Mouse (Mus musculus) brain, embryonic 14.5 days (tissue): Measurements from ENCODE around the gene Pelo.

Source experiments
- CTCF ChIP-seq: fragments of 200-500 bp; IDR thresholded peaks from 2 replicates; pipeline ENCODE4 v1.5.1; 2012; ENCODE audit warnings: inconsistent platforms, mild to moderate bottlenecking, moderate library complexity, borderline replicate concordance; ENCODE audit not compliant: insufficient read depth, insufficient read length; ENCODE audit errors: extremely low read depth
- POLR2A ChIP-seq: fragments of 200-500 bp; IDR thresholded peaks from 2 replicates; pipeline ENCODE4 v1.6.1; 2012; ENCODE audit warnings: mild to moderate bottlenecking, inconsistent platforms, borderline replicate concordance; ENCODE audit not compliant: poor library complexity, insufficient read depth, insufficient read length, severe bottlenecking; ENCODE audit errors: extremely low read depth

DNA sequence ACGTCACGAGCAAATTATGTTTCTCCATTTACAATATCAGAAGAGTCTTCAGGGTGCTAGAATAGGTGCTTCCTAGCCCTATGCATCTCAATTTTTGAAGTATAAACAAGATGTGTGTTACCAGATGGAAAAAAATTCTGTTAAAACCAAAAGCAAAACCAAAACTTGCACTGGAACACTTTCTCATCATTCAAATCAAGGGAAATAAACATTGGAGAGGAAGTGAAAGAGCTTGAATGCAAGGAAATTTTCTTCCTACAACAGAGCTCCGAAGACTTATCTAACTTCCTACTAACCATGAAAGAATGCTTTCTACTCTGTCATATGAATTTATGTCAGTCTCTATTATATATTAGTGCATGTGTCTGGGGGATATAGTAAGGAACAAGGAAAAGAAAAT, 46.8 kb upstream of the Pelo start:
- TF ChIP-seq CTCF (no peak), POLR2A (no peak)
